Mouse (Mus musculus): ENCODE measurements at regions not wholly inside any gene's neighbourhood (a gene's known extent, or its start where the extent isn't known, plus 50 kb on each side); places are given as distances from the start of the nearest gene placed in this dataset.

DNA sequence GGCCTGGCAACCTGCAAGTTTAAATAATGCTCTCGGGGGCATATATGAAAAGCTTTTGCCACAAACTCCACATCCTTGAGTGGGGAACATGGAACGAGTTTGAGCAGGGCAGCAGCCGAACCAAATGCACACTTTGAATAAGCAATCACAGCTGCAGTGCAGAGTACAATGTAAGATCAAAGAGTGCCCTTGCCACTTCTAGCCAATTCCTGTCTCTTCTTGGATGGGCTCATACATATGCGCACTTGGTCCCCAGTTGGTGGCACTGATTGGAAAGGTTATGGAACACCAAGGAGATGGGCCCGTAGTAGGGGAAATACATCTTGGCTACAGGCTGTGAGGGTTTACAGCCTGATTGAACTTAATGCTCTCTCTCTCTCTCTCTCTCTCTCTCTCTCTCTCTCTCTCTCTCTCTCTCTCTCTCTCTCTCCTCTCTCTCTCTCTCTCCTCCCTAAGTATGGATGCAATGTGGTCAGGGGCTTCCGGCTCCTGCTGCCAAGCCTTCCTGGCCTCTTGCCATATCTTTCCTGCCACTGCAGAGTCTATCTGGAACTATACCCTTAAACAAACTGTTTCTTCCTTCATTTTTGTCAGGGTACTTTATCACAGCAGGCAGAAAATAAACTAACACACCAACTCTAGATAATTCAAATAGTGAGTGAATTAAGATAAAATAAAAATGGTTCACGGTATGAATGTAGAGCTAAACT, 88.6 kb upstream of the Mbnl3 start:
- TF ChIP-seq POLR2A (IDR thresholded peaks at IDR 0.05; ENCODE audit: low read depth, low read length): no peak
- no peak for TF ChIP-seq CTCF (conservative IDR thresholded peaks at IDR 0.05; ENCODE audit: insufficient read depth, insufficient read length, low read depth, low read length)
- Histone ChIP-seq H3K36me3 (ENCODE audit: control insufficient read depth, insufficient read depth, low read length) (no peaks in the 10 kb centered on the region), H3K4me3 (ENCODE audit: insufficient read depth, low read depth, low read length) (no peak overlapping the region), H3K27me3 (replicated peaks; ENCODE audit: control insufficient read depth, insufficient read depth, low read length) (no peaks in the 10 kb centered on the region), H3K27ac (ENCODE audit: insufficient read depth, low read depth, low read length) (no peak overlapping the region), H3K4me1 (ENCODE audit: control insufficient read depth, insufficient read depth, low read length) (no peaks in the 10 kb centered on the region)
- DNase-seq: no peak
- WGBS: 69% methylated on average over 7 of the region's 7 CpGs

DNA sequence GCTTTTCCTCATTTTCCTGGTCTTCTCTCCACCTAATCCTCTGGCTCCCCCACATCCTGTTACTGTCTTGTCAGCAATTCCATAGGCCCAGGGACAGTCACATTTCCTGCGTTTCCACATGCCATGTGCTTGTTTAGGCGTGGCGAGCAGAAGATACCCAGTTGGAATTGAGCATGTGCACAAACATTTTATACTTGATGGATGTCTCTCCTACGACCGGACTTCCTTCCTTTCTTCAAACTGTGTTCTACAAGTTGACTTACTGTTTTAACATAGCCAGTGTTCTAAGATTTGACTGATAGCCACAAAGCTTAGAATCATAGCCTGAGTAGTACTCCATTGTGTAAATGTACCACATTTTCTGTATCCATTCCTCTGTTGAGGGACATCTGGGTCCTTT, 86.0 kb upstream of the Mbnl3 start:
- no peak for DNase-seq
- H3K27ac ChIP-seq (ENCODE audit: insufficient read depth, low read depth, low read length): no peak overlapping the region
- H3K4me3 ChIP-seq (ENCODE audit: insufficient read depth, low read depth, low read length): no peak overlapping the region
- 51% methylated on average over 5 of the region's 5 CpGs for WGBS
- no peaks in the 10 kb centered on the region for H3K27me3 ChIP-seq (replicated peaks; ENCODE audit: control insufficient read depth, insufficient read depth, low read length)
- H3K36me3 ChIP-seq (ENCODE audit: control insufficient read depth, insufficient read depth, low read length): no peaks in the 10 kb centered on the region
- TF ChIP-seq POLR2A (IDR thresholded peaks at IDR 0.05; ENCODE audit: low read depth, low read length): no peak
- TF ChIP-seq CTCF (conservative IDR thresholded peaks at IDR 0.05; ENCODE audit: insufficient read depth, insufficient read length, low read depth, low read length): no peak
- no peaks in the 10 kb centered on the region for H3K4me1 ChIP-seq (ENCODE audit: control insufficient read depth, insufficient read depth, low read length)

DNA sequence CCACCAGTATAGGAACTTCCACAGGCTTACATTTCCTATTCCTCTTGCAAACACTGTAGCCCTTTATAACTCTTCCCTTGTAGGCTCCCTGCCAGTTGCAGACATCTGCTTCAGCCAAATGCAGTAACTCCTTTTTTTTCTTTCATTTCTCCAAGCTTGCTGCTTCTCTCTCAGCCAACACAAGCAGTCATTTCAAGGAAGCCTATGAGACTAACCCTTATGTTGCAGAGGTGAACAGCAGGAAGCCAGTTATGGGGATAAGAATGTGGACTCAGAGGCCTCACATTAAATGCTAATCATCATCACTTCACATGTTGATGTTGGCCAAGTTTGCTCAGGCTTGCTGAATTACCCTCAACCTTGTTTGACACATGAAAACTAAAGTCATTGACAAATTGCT, 71.9 kb upstream of the Mbnl3 start:
- DNase-seq: peak; percentile 0
- Histone ChIP-seq H3K4me1 (ENCODE audit: control insufficient read depth, insufficient read depth, low read length) (no peaks in the 10 kb centered on the region), H3K27ac (ENCODE audit: insufficient read depth, low read depth, low read length) (no peak overlapping the region)

DNA sequence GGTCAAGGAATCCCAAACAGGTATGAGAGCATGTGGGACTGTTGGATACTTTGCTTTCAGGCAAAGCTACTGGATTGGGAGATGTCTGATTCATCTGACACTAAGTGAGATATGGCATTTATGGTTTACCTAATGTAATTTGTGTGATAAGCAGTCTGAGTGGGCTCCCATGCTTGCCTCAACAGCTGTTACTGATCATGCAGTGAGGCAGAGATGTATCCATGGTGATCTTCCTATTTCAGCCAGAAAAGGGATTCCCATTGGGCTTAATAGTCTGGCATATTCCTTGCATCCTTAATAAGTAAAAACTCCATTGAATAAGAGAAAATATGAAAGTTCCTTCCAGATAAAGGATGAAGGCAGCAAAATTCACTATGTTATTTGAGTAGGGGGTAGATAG, 58.4 kb upstream of the Mbnl3 start:
- Histone ChIP-seq H3K4me1 (ENCODE audit: control insufficient read depth, insufficient read depth, low read length) (no peaks in the 10 kb centered on the region), H3K36me3 (ENCODE audit: control insufficient read depth, insufficient read depth, low read length) (no peaks in the 10 kb centered on the region), H3K27me3 (replicated peaks; ENCODE audit: control insufficient read depth, insufficient read depth, low read length) (no peaks in the 10 kb centered on the region), H3K4me3 (ENCODE audit: insufficient read depth, low read depth, low read length) (no peak overlapping the region), H3K27ac (ENCODE audit: insufficient read depth, low read depth, low read length) (no peak overlapping the region)
- DNase-seq: no peak
- TF ChIP-seq POLR2A (IDR thresholded peaks at IDR 0.05; ENCODE audit: low read depth, low read length) (no peak), CTCF (conservative IDR thresholded peaks at IDR 0.05; ENCODE audit: insufficient read depth, insufficient read length, low read depth, low read length) (no peak)

More for the DNA sequence above, 71.9 kb upstream of the Mbnl3 start:
- TF ChIP-seq CTCF (conservative IDR thresholded peaks at IDR 0.05; ENCODE audit: insufficient read depth, insufficient read length, low read depth, low read length) (no peak), POLR2A (IDR thresholded peaks at IDR 0.05; ENCODE audit: low read depth, low read length) (no peak)
- no peak overlapping the region for H3K4me3 ChIP-seq (ENCODE audit: insufficient read depth, low read depth, low read length)
- no peaks in the 10 kb centered on the region for H3K36me3 ChIP-seq (ENCODE audit: control insufficient read depth, insufficient read depth, low read length)
- no peaks in the 10 kb centered on the region for H3K27me3 ChIP-seq (replicated peaks; ENCODE audit: control insufficient read depth, insufficient read depth, low read length)

Data from kidney, adult 2 months (tissue).